Mouse (Mus musculus) E14TG2a.4 (cell line): ENCODE data around the gene Neurl1a.

Experiments used
- CTCF ChIP-seq: conservative IDR thresholded peaks from 2 replicates; pipeline ENCODE4 v1.5.1; 2014; ENCODE audit warnings: low read length
- NANOG ChIP-seq: IDR thresholded peaks from 2 replicates; pipeline ENCODE4 v1.6.1; 2014; ENCODE audit warnings: borderline replicate concordance, low read length, mixed read lengths

- TF ChIP-seq CTCF, result no peak
- TF ChIP-seq NANOG, result no peak
Measured at GRCm38 (mm10) chr19:47188515-47189128, 10.0 kb downstream of the Neurl1a start.
